Mouse (Mus musculus): ENCODE measurements around the gene Tbc1d15. TPM values are rescaled to one million over a fixed set of nuclear protein-coding genes. Genes with fewer than 3 reads are reported as not detected.

Tbc1d15 gene
- 139 TPM for polyA plus RNA-seq (2014; fragmentation: Illumina TruSeq; extraction: RNeasy Lipid Tissue Mini Kit (QIAGEN cat#74804); ENCODE audit: low replicate concordance)

DNA sequence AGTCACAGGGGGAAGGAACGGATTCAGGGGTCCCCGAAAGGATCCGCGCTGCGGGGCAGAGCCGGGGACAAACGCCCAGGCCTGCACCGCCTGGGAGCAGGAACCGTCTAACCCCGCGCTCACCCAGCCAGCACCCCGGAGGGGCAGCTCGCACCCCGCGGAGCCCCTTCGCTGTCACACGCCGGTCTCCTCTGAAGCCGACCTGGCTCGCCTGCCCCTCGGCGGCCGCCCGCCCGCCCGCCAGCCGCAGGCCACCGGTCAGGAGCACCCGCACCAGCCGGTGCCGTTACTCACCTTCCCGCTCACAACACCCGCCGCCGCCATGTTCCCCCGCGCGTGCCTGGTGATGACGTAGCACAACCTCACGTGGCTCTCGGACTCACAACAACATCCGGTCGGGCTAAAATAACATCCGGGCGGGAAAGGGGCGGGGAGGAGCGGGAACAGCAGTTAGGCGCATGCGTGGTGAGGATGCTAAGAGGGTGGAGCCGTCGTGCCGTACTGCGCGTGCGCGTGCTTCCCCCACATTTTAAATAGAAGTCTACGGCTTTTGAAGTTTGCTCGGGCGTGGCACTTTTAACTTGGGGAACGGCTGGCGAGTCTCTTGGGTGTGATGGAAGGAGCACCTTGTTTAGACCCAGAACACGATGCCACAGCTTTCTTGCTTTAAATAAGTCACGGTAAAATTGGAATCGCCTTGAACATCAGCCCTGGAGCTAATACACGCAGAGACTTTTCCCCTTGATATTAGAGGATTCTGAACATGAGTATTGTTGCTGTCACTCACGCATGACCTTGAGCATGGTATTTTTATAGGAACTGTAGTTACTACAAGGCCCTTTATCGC, at the start of gene Tbc1d15:
Tbc1d15 (minus strand) TSS at position 380 of the 847 bp plus-strand sequence.

DNA sequence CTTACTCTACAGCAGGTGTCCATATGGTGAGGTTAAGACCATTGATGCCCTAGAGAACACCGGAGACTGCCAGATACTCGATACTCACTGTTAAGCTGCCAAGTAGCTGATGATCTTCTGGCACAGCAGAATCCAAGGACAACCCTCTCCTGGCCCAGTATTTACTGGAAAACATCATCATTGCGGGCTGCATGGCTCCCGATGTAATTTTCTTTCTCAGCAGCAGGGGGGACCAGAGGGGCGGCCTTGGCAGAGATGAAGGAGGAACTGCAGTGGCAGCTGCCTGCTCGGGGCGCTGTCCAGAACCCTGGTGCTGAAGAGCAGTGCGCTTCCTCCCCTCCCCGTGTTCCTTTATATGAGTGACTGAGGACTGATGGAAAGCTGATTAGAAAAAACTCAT, 66.6 kb downstream of the Tbc1d15 start, which contains the start of gene Tph2:
Tph2 (minus strand) TSS at position 326 of the 400 bp plus-strand sequence.

Other genes starting within 250 kb of the Tbc1d15 start
- gene Tph2, start 66.4 kb downstream of the Tbc1d15 start, polyA plus RNA-seq (2014; fragmentation: Illumina TruSeq; extraction: RNeasy Lipid Tissue Mini Kit (QIAGEN cat#74804); ENCODE audit: low replicate concordance), result not detected
- 67.4 TPM for gene Rab21, start 64.1 kb upstream of the Tbc1d15 start, polyA plus RNA-seq (2014; fragmentation: Illumina TruSeq; extraction: RNeasy Lipid Tissue Mini Kit (QIAGEN cat#74804); ENCODE audit: low replicate concordance)
- 123 TPM for gene Tmem19, start 111.0 kb upstream of the Tbc1d15 start, polyA plus RNA-seq (2014; fragmentation: Illumina TruSeq; extraction: RNeasy Lipid Tissue Mini Kit (QIAGEN cat#74804); ENCODE audit: low replicate concordance)
- gene Thap2, start 133.0 kb upstream of the Tbc1d15 start, polyA plus RNA-seq (2014; fragmentation: Illumina TruSeq; extraction: RNeasy Lipid Tissue Mini Kit (QIAGEN cat#74804); ENCODE audit: low replicate concordance), result 36.9 TPM
- 359 TPM for gene Zfc3h1, start 133.5 kb upstream of the Tbc1d15 start, polyA plus RNA-seq (2014; fragmentation: Illumina TruSeq; extraction: RNeasy Lipid Tissue Mini Kit (QIAGEN cat#74804); ENCODE audit: low replicate concordance)

Data from small intestine, adult 10 weeks (tissue).